Mouse (Mus musculus): ENCODE measurements around the gene Rccd1.

Gene Rccd1

DNA sequence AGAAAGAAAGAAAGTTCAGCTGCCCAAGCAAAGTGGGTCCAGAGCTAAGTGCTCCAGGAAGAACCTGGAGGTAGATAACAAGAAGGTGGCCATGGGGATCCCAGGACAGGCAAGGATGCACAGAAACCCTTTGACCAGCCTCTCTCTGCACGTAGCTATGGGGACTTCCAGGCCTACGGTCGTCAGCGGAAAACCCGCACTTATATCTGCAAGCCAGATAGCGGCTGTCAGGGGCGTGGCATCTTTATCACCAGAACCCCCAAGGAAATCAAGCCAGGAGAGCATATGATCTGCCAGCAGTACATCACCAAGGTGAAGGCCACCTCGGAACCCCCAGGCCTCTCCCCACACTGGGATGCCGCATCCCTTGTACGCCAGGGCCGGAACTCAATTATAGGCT is 71.4 kb downstream of the Rccd1 start:
- DNase-seq, result no peak

DNA sequence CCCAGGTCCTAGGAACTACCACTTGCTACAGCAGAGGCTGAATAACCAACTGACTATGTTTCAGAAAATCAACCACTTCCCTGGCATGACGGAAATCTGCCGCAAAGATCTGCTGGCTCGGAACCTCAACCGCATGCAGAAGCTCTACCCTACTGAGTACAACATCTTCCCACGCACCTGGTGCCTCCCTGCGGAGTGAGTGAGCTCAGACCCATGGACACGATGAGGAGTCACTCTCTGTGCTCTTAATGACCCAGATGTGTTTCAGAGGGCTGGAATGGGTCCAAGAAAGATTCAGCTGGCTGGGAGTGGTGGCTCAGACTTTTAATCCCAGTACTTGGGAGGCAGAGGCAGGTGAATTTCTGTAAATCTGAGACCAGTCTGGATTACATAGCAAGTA is 71.8 kb downstream of the Rccd1 start:
- DNase-seq, result no peak

- DNase-seq, result no peak
Observed at GRCm38 (mm10) chr7:80246859-80247258, 77.4 kb downstream of the Rccd1 start.

- peak; percentile 98 for DNase-seq
Observed at GRCm38 (mm10) chr7:80246148-80246721, 78.0 kb downstream of the Rccd1 start, which contains the start of gene Ttll13. Ttll13 (plus strand) TSS chr7:80246376.

DNA sequence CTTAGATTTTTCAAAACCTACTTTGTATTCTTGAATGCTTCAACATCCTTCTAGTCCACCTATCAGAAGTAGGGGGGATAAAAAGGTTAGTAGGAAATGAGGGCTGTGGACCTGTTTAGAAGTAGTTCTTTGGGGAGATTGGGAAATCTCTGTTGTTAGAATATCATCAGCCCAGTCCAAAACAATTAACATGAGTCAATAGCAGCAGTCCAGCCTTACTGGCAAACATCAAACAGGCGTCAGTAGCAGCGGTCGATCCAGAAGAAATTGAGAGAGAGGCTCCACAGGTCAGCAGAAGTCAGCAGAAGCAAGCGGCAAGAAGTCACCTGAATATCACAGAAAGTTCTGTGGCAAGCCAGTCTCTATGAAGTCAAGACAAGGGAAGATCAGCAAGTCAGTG is 79.4 kb downstream of the Rccd1 start:
- DNase-seq, result no peak

Measured in kidney, adult 11 months (tissue).